Mouse (Mus musculus) skeletal muscle tissue, adult 2 months (tissue): ENCODE data around the gene Lce3a.

Experiments
- DNase-seq: peaks from one replicate; pipeline ENCODE4 v3.0.0-alpha.2; 2012; ENCODE audit warnings: low read depth, low spot score

Gene Lce3a

GRCm38 (mm10) chr3:92926130-92926529 lies at the start of gene Lce3a:
Gene Lce3a (minus strand): TSS chr3:92926230.
- no peak for DNase-seq

DNA sequence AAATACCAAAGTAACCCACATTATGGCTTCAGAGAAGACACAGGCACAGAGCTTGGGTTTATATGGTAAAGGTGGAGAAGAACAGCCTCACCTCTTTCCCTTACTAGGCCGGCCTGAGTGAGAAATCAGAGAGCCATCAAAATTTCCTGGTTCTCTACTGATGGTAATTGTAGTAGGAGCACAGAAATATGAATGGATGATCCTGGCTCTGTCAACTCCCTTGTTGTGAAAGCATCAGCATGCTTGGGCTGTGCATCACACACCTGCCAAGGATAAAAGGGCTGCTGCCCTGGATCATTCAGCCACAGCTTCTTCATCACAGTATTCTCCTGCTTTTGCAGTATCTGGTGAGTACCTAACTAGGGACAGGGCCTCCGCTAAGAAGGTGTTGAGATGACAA lies 40.7 kb upstream of the Lce3a start, which contains the start of gene Lce3e:
Gene Lce3e, plus strand, starts transcription at position 301 of the 400 bp plus-strand sequence.
- DNase-seq: no peak

DNA sequence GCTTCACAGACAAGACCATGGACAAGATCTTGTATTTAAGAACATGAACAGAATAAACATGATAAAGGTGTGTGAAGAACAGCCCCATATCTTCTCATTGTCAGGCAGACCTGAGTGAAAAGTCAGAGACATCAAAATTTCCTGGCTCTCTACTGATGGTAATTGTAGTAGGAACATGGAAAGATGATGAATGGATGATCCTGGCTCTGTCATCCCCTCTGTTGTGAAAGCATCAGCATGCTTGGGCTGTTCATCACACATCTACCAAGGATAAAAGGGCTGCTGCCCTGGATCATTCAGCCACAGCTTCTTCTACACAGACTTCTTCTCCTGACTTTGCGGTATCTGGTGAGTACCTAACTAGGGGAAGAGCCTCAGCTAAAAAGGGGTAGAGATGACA lies 31.1 kb upstream of the Lce3a start, which contains the start of gene Lce3d:
Gene Lce3d, plus strand, starts transcription at position 301 of the 400 bp plus-strand sequence.
- DNase-seq: no peak

DNA sequence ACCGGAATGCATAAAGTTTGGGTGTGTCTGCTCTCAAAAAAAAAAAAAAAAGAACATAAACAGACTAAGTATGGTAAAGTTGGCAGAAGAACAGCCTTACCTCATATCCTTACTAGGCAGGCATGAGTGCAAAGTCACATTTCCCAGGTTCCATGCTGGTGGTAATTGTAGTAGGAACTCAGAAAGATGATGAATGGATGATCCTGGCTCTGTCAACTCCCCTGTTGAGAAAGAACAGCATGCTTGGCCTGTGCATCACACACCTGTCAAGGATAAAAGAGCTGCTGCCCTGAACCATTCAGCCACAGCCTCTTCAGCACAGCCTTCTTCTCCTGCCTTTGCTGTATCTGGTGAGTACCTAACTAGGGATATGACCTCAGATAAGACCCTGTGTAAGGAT lies 18.2 kb upstream of the Lce3a start, which contains the start of gene Lce3c:
Gene Lce3c, plus strand, starts transcription at position 301 of the 400 bp plus-strand sequence.
- no peak for DNase-seq

GRCm38 (mm10) chr3:92932679-92933078 lies 6.6 kb upstream of the Lce3a start, which contains the start of gene Lce3b:
Gene Lce3b (plus strand): TSS chr3:92932979.
- no peak for DNase-seq

GRCm38 (mm10) chr3:92920364-92920763 lies 5.7 kb downstream of the Lce3a start:
- DNase-seq: no peak

- no peak for DNase-seq
These were observed 18.5 kb downstream of the Lce3a start for GRCm38 (mm10) chr3:92907571-92907970.

- DNase-seq: no peak
These were observed 20.8 kb downstream of the Lce3a start for GRCm38 (mm10) chr3:92905182-92905581.

DNA sequence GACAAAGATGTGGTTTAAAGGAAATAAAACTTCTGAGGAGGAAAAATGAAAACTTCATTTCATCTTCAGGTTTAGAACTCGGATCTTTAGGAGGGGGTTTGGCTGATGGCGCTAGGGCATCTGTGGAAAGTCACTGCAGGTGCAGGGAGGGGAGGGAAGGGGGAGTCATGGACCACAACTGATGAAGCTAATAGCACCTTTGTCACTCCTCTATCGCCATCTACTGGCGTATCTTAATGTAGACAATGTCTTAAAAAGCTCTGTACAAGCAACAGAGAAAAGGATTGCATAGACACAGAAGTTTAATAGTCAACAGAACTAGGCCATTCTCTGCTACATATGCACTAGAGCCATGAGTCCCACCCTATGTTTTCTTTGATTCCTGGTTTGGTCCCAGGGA lies 22.4 kb downstream of the Lce3a start:
- DNase-seq: no peak

DNA sequence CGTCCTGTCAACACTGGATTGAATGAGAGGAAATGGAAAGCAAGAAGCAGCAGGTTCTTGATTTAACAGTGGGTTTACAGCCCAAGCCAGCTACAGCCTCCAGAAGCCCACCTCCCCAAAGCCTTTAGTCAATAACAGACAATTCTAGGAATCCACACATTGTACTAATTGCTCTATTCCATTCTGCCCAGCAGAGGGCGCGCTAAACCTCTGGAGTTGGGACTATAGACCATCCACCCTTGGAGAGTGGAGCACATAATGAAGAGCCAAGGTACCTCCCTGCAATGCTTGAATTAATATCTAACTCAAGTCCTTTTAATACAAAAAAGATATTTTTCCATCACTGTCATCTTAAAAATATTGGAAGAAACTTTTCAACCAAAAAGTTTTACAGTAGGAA lies 23.0 kb downstream of the Lce3a start:
- no peak for DNase-seq

DNA sequence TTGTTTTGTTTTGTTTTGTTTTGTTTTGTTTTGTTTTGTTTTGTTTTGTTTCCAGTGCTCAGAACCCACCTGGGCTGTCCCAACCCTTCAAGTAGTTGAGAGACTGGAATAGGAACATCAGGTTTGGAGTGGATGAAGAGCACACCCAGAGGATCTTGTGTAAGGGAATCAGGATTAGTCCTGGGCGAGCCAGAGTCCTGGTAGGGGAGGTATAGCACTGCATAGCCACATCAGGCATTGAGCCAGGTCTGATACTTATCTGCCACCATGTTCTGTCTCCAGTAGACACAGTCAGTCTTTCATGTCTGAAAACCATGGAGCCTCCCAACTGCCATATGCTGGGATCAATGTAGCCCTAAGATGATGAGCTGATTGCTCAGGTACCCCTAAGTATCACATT lies 31.5 kb downstream of the Lce3a start:
- no peak for DNase-seq

DNA sequence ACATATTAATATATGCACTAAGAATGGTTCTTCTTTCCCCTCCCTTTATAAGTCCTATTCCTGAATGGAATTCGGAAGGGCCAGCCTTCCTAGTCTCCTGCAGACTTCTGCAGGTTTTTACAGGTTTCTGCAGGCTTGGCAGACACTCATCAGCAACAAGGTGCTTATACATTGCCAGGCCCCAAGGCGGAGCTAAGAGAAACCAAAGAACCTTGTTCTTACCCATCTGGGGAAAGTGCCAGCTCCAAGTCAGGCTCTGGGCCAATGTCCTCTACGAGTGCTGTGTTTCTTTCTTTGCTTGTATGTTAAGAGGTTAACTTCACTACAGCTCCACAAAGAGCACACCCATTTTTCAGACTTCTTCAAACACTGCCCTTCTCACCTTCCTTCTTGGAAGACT lies 32.0 kb downstream of the Lce3a start:
- DNase-seq: no peak
